Mouse (Mus musculus) neural tube, embryonic 14.5 days (tissue): ENCODE measurements around the gene 1700019N19Rik. TPM values are rescaled to one million over a fixed set of nuclear protein-coding genes. Genes with fewer than 3 reads are reported as not detected.

ENCODE experiments used
- ATAC-seq: fragments of 200-750 bp; cut with Nextera tagmentation; 2 replicates; pipeline ENCODE4 v1.8.0; 2017; ENCODE audit warnings: low read depth, mild to moderate bottlenecking, moderate TSS enrichment, moderate library complexity
- H3K27ac ChIP-seq: fragments of 300-500 bp; sonication (generic); 2 replicates; pipeline ENCODE4 v1.5.1; 2014; ENCODE audit warnings: low read depth, mild to moderate bottlenecking, control low read depth, low read length, moderate library complexity, mixed read lengths
- H3K27me3 ChIP-seq: fragments of 300-500 bp; sonication (generic); 2 replicates; pipeline ENCODE4 v1.6.1; 2014; ENCODE audit warnings: low read length; ENCODE audit not compliant: control insufficient read depth, insufficient read depth
- H3K36me3 ChIP-seq: fragments of 300-500 bp; sonication (generic); 2 replicates; pipeline ENCODE4 v1.6.1; 2014; ENCODE audit warnings: low read length, mixed read lengths; ENCODE audit not compliant: control insufficient read depth, insufficient read depth
- H3K4me1 ChIP-seq: fragments of 300-500 bp; sonication (generic); 2 replicates; pipeline ENCODE4 v1.6.1; 2014; ENCODE audit warnings: low read length; ENCODE audit not compliant: control insufficient read depth, insufficient read depth
- H3K4me2 ChIP-seq: fragments of 300-500 bp; sonication (generic); 2 replicates; pipeline ENCODE4 v1.6.1; 2014; ENCODE audit warnings: mild to moderate bottlenecking, low read depth, low read length, control low read depth
- H3K4me3 ChIP-seq: fragments of 300-500 bp; sonication (generic); 2 replicates; pipeline ENCODE4 v1.5.1; 2014; ENCODE audit warnings: low read depth, low read length, control low read depth, mixed read lengths
- H3K9ac ChIP-seq: fragments of 300-500 bp; sonication (generic); replicated peaks from 2 replicates; pipeline ENCODE4 v1.6.1; 2014; ENCODE audit warnings: low read depth, mild to moderate bottlenecking, control low read depth, low read length, mixed read lengths
- H3K9me3 ChIP-seq: fragments of 300-500 bp; sonication (generic); 2 replicates; pipeline ENCODE4 v1.6.1; 2016; ENCODE audit warnings: low read length; ENCODE audit not compliant: control insufficient read depth
- WGBS: fragments of 180-500 bp; shearing (Covaris S2); extraction: QIAGEN DNeasy Blood & Tissue Kit; methylation state at CpG from one replicate; pipeline ENCODE4 v1.1.7; 2014; 5-methylcytosine and 5-hydroxymethylcytosine counted together
- polyA plus RNA-seq: library from polyadenylated mRNA; unstranded; fragments of >200 nt; fragmentation: Nextera tagmentation; extraction: Ambion mirVana; gene quantifications from 2 replicates; pipeline ENCODE4 v1.2.1, GENCODE M21; 2014

1700019N19Rik gene
- polyA plus RNA-seq, 1 experiment from 2014 or later, result not detected

DNA sequence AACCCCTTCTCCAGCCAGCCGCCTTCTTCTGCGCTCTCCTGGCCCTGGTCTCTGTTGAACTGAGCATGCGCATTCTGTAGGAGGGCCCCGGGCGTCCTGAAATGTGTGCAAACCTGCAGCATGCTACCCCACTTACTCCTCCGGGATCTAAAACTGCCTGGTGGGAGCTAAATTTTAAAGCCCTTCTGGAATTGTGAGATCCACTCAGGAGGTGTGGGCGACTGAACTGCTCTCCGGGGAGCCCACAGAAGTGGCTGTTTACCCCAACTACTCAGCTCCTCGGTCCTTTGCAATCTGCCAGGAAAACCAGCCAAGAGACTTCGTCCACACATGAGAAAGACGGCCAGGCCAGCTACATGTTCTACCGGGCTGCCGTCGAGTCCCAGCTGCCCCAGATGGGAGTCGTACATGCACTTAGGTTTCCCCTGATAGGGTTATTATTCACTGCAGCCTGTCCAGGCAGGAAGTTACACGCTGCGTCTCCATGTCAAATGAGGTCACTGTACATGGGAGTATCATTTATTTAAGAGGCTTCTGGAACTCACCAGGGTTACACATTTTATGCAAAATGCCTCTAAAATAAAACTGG lies 22.3 kb upstream of the 1700019N19Rik start:
- Histone ChIP-seq H3K9me3 (no peaks in the 10 kb centered on the region), H3K9ac (no peak overlapping the region), H3K27ac (no peak overlapping the region), H3K36me3 (no peaks in the 10 kb centered on the region; the same call in none of the 2 replicates), H3K27me3 (no peaks in the 10 kb centered on the region), H3K4me1 (0 out of 2 replicates have a peak, but pooled peaks cover 3% of the 10 kb centered on the region), H3K4me2 (no peak overlapping the region), H3K4me3 (no peak overlapping the region)
- WGBS, result 56% methylated on average over 17 of the region's 17 CpGs
- no peak for ATAC-seq

- 75% methylated on average over 13 of the region's 13 CpGs for WGBS
- no peak overlapping the region for H3K27ac ChIP-seq
- H3K9me3 ChIP-seq, result no peaks in the 10 kb centered on the region
- no peaks in the 10 kb centered on the region; the same call in none of the 2 replicates for H3K36me3 ChIP-seq
- no peak for ATAC-seq
- H3K4me1 ChIP-seq, result 0 out of 2 replicates have a peak, but pooled peaks cover 3% of the 10 kb centered on the region
- H3K4me2 ChIP-seq, result no peak overlapping the region
- H3K9ac ChIP-seq, result no peak overlapping the region
- no peaks in the 10 kb centered on the region for H3K27me3 ChIP-seq
- H3K4me3 ChIP-seq, result no peak overlapping the region
These were observed 21.1 kb upstream of the 1700019N19Rik start for GRCm38 (mm10) chr19:58815179-58815922.

DNA sequence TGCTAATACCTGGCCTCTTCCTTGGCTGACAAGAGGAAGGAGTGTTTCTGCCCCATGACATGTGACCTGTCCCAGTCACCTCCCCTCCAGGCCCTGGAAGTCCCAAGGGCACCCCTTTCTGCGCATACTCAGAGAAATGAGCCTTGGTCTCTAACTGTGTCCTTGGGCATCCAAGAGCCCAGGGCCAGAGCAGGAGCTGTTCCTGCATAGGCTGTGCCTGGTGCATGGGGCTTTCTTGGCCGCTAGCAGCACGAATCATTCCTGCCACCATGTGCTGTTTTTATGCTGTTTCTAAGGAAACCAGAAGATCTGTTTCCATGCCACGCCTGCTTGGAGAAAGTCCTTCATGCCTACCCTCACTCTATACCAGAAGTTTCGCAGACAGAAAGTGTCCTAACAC lies 16.3 kb upstream of the 1700019N19Rik start:
- Histone ChIP-seq H3K9me3 (no peaks in the 10 kb centered on the region), H3K36me3 (no peaks in the 10 kb centered on the region), H3K9ac (no peak overlapping the region), H3K4me3 (no peak overlapping the region), H3K4me2 (no peak overlapping the region), H3K27ac (no peak overlapping the region), H3K27me3 (no peaks in the 10 kb centered on the region), H3K4me1 (no peaks in the 10 kb centered on the region)
- ATAC-seq, result no peak
- 82% methylated on average over 5 of the region's 5 CpGs for WGBS

- H3K9me3 ChIP-seq, result no peaks in the 10 kb centered on the region
- 79% methylated on average over 6 of the region's 6 CpGs for WGBS
- no peak overlapping the region for H3K4me3 ChIP-seq
- no peak overlapping the region for H3K9ac ChIP-seq
- H3K36me3 ChIP-seq, result no peaks in the 10 kb centered on the region
- ATAC-seq, result no peak
- no peaks in the 10 kb centered on the region for H3K27me3 ChIP-seq
- no peak overlapping the region for H3K27ac ChIP-seq
- no peak overlapping the region for H3K4me2 ChIP-seq
- H3K4me1 ChIP-seq, result no peaks in the 10 kb centered on the region
These were observed 14.6 kb upstream of the 1700019N19Rik start for GRCm38 (mm10) chr19:58808864-58809263.

- H3K27ac ChIP-seq, result no peak overlapping the region
- ATAC-seq, result peak; percentile 69; the same call in 1 of the 2 replicates
- 4% methylated on average over 3 of the region's 3 CpGs for WGBS
These were observed 12.1 kb upstream of the 1700019N19Rik start for GRCm38 (mm10) chr19:58806364-58806763.

DNA sequence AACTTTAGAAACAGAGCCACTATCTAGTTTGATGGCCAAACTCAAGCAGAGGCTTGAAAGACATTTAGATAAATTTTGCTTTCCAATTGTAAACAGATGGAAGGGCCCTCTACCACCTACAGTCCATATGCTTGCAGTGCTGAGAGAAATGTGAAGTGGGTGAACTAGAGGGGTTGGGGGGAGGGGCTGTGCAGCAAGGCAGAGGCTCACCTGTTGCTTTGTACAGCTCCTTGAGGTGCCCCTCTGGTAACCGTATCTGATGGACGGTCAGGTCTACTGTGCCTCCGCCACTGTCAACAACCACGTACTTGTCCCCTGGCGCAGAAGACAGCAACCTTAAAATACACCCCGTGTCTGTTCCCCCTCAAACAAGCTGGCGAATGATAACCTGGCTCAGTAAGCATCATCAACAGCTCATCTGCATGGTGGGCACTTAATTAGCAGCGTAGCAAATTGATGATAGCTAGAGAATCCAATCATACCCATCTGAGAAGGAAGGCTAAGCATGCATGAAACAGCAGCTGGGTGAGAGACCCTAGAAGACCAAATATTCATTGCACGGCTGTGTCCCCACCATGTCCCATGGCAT lies 11.0 kb upstream of the 1700019N19Rik start:
- Histone ChIP-seq H3K4me3 (no peak overlapping the region), H3K27ac (no peak overlapping the region), H3K9ac (no peak overlapping the region), H3K4me1 (no peaks in the 10 kb centered on the region), H3K4me2 (no peak overlapping the region), H3K27me3 (no peaks in the 10 kb centered on the region), H3K36me3 (0 out of 2 replicates have a peak, but pooled peaks cover 10% of the 10 kb centered on the region), H3K9me3 (no peaks in the 10 kb centered on the region)
- whole genome bisulfite sequencing, result 88% methylated on average over 9 of the region's 9 CpGs
- ATAC-seq, result no peak

More at GRCm38 (mm10) chr19:58806364-58806763, 12.1 kb upstream of the 1700019N19Rik start:
- no peak overlapping the region for H3K4me3 ChIP-seq
- H3K9ac ChIP-seq, result no peak overlapping the region
- H3K9me3 ChIP-seq, result no peaks in the 10 kb centered on the region
- no peaks in the 10 kb centered on the region for H3K4me1 ChIP-seq
- H3K36me3 ChIP-seq, result 0 out of 2 replicates have a peak, but pooled peaks cover 6% of the 10 kb centered on the region
- no peak overlapping the region for H3K4me2 ChIP-seq
- no peaks in the 10 kb centered on the region for H3K27me3 ChIP-seq

- H3K9me3 ChIP-seq, result no peaks in the 10 kb centered on the region
- 0 out of 2 replicates have a peak, but pooled peaks have one; percentile 28 for ATAC-seq
- H3K4me2 ChIP-seq, result no peak overlapping the region
These were observed 931 bp upstream of the 1700019N19Rik start for GRCm38 (mm10) chr19:58795114-58795669.

DNA sequence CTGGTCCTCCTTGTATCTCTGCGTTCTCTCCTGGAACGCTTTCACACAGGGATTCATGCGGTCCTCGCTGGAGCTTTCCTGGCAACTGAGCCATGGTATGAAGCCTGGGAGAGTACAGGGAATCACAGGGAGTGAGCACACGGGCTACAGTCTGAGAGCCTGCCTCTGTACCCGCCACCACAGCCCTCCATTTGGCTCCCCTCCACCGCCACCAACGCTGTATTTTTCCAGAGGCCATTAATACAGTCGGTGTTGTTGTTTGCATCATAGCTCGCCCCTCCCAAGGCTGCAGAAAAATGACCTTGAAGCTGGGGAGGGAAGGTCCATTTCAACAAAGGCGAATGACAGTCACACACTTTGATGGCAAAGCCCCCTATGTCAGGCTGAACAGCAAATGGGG lies 5.1 kb downstream of the 1700019N19Rik start:
- Histone ChIP-seq H3K9ac (no peak overlapping the region), H3K36me3 (no peaks in the 10 kb centered on the region), H3K9me3 (no peaks in the 10 kb centered on the region), H3K27ac (peak overlapping the region; percentile 62; the same call in 1 of the 2 replicates), H3K4me2 (no peak overlapping the region), H3K27me3 (no peaks in the 10 kb centered on the region), H3K4me1 (0 out of 2 replicates have a peak, but pooled peaks cover 5% of the 10 kb centered on the region), H3K4me3 (no peak overlapping the region)
- WGBS, result 53% methylated on average over 11 of the region's 11 CpGs
- ATAC-seq, result peak; percentile 80

More at GRCm38 (mm10) chr19:58795114-58795669, 931 bp upstream of the 1700019N19Rik start:
- Histone ChIP-seq H3K36me3 (peaks cover 13% of the 10 kb centered on the region; the same call in 1 of the 2 replicates), H3K4me3 (no peak overlapping the region), H3K9ac (no peak overlapping the region), H3K4me1 (0 out of 2 replicates have a peak, but pooled peaks cover 4% of the 10 kb centered on the region), H3K27me3 (no peaks in the 10 kb centered on the region), H3K27ac (no peak overlapping the region)
- WGBS, result 57% methylated on average over 12 of the region's 12 CpGs
